Mouse (Mus musculus) heart, postnatal 0 days (tissue): ENCODE measurements at regions not wholly inside any gene's neighbourhood (a gene's known extent, or its start where the extent isn't known, plus 50 kb on each side); places are given as distances from the start of the nearest gene placed in this dataset.

Source experiments
- ATAC-seq: fragments of 200-750 bp; cut with Nextera tagmentation; 2 replicates; pipeline ENCODE4 v1.8.0; 2017; ENCODE audit warnings: low read depth, moderate number of reproducible peaks, moderate library complexity; ENCODE audit not compliant: insufficient read depth
- DNase-seq: peaks from one replicate; pipeline ENCODE4 v3.0.0-alpha.2; 2016; ENCODE audit warnings: low spot score
- H3K27ac ChIP-seq: fragments of 300-500 bp; sonication (generic); 2 replicates; pipeline ENCODE4 v1.5.1; 2014; ENCODE audit warnings: low read depth, mild to moderate bottlenecking
- H3K27me3 ChIP-seq: fragments of 300-500 bp; sonication (generic); 2 replicates; pipeline ENCODE4 v1.6.1; 2014; ENCODE audit warnings: low read length, mixed read lengths; ENCODE audit not compliant: control insufficient read depth, insufficient read depth
- H3K36me3 ChIP-seq: fragments of 300-500 bp; sonication (generic); replicated peaks from 2 replicates; pipeline ENCODE4 v1.6.1; 2014; ENCODE audit warnings: low read length, mixed read lengths; ENCODE audit not compliant: control insufficient read depth, insufficient read depth
- H3K4me1 ChIP-seq: fragments of 300-500 bp; sonication (generic); 2 replicates; pipeline ENCODE4 v1.6.1; 2014; ENCODE audit warnings: antibody characterized with exemption; ENCODE audit not compliant: control insufficient read depth, insufficient read depth
- H3K4me2 ChIP-seq: fragments of 300-500 bp; sonication (generic); 2 replicates; pipeline ENCODE4 v1.6.1; 2014; ENCODE audit warnings: low read depth, mild to moderate bottlenecking, low read length, moderate library complexity
- H3K4me3 ChIP-seq: fragments of 300-500 bp; sonication (generic); 2 replicates; pipeline ENCODE4 v1.5.1; 2014; ENCODE audit warnings: low read depth, low read length
- H3K9ac ChIP-seq: fragments of 300-500 bp; sonication (generic); replicated peaks from 2 replicates; pipeline ENCODE4 v1.6.1; 2014; ENCODE audit warnings: low read depth, low read length, mixed read lengths
- H3K9me3 ChIP-seq: fragments of 300-500 bp; sonication (generic); replicated peaks from 2 replicates; pipeline ENCODE4 v1.6.1; 2016; ENCODE audit warnings: low read length; ENCODE audit not compliant: control insufficient read depth
- CTCF ChIP-seq: IDR thresholded peaks from 2 replicates; pipeline ENCODE4 v1.5.1; 2016; ENCODE audit warnings: antibody characterized with exemption, control low read depth, low read depth
- EP300 ChIP-seq: IDR thresholded peaks from 2 replicates; pipeline ENCODE4 v1.6.1; 2016; ENCODE audit warnings: antibody characterized with exemption, low read depth
- WGBS: fragments of 180-500 bp; shearing (Covaris S2); extraction: QIAGEN DNeasy Blood & Tissue Kit; methylation state at CpG from one replicate; pipeline ENCODE4 v1.1.7; 2014; 5-methylcytosine and 5-hydroxymethylcytosine counted together

GRCm38 (mm10) chr6:94845821-94846220 is 145.9 kb upstream of the Lrig1 start:
- 61% methylated on average over 6 of the region's 6 CpGs for WGBS
- Histone ChIP-seq H3K4me2 (no peak overlapping the region), H3K4me1 (no peaks in the 10 kb centered on the region), H3K9ac (no peak overlapping the region), H3K36me3 (no peaks in the 10 kb centered on the region), H3K9me3 (no peaks in the 10 kb centered on the region), H3K4me3 (no peak overlapping the region), H3K27ac (no peak overlapping the region), H3K27me3 (no peaks in the 10 kb centered on the region)
- peak; percentile 19 for DNase-seq
- no peak for ATAC-seq
- TF ChIP-seq EP300 (no peak), CTCF (no peak)

- no peak for TF ChIP-seq EP300
- TF ChIP-seq CTCF = no peak
- 85% methylated on average over 9 of the region's 9 CpGs for WGBS
- no peak overlapping the region for H3K9ac ChIP-seq
Observed at GRCm38 (mm10) chr6:94842856-94843255, 142.9 kb upstream of the Lrig1 start.

GRCm38 (mm10) chr6:94841881-94842280 is 141.9 kb upstream of the Lrig1 start:
- no peak for DNase-seq
- ATAC-seq = no peak

More at GRCm38 (mm10) chr6:94842856-94843255, 142.9 kb upstream of the Lrig1 start:
- no peak overlapping the region for H3K27ac ChIP-seq
- no peak overlapping the region for H3K4me2 ChIP-seq
- H3K27me3 ChIP-seq = no peaks in the 10 kb centered on the region
- no peaks in the 10 kb centered on the region for H3K36me3 ChIP-seq
- DNase-seq (no peak), ATAC-seq (no peak)
- H3K9me3 ChIP-seq = no peaks in the 10 kb centered on the region
- no peaks in the 10 kb centered on the region for H3K4me1 ChIP-seq
- H3K4me3 ChIP-seq = no peak overlapping the region

DNA sequence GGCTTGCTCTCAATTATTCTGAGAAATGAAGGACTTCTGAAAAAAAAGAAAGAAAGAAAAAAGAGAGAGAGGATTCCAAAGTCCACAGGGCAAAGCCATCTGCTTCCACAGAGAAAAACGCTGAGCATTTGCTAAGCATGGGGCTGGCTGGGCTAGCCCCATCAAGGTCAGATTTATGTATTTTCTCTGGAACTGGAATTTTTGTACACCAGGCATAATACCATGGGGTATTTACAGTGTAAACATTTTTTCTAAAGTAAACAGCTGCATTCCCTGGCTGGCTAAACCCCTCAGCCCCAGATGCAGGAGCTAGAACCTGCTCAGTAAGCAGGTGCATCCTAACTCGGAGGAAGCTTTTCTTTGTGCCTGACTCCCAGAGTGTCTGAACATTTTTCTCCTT is 135.8 kb upstream of the Lrig1 start:
- TF ChIP-seq CTCF = no peak
- TF ChIP-seq EP300 = no peak
- no peak for ATAC-seq

More at GRCm38 (mm10) chr6:94841881-94842280, 141.9 kb upstream of the Lrig1 start:
- Histone ChIP-seq H3K4me2 (no peak overlapping the region), H3K36me3 (no peaks in the 10 kb centered on the region), H3K27me3 (no peaks in the 10 kb centered on the region), H3K27ac (no peak overlapping the region), H3K4me1 (no peaks in the 10 kb centered on the region), H3K9ac (no peak overlapping the region), H3K4me3 (no peak overlapping the region), H3K9me3 (no peaks in the 10 kb centered on the region)
- TF ChIP-seq EP300 (no peak), CTCF (no peak)
- 68% methylated on average over 5 of the region's 5 CpGs for WGBS

DNA sequence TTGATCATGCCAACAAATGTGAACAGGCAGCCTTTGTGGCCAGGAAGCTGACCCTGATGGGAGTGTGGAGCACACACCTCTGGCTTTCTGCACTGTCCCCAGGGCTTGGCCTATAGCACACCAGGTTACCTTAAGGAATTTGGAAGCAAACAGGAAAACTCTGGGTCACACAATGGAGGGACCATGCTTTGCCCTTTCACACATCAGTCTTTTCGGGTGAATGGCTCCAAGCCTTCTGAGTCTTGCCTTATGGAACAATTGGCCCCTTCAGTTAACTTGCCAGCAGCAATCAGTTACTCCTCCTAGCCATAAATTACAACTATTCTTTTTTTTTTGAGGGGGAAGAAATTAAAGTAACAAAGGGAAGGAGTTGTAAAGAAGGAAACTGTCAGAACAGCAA is 134.6 kb upstream of the Lrig1 start:
- Histone ChIP-seq H3K4me2 (no peak overlapping the region), H3K27ac (no peak overlapping the region), H3K27me3 (no peaks in the 10 kb centered on the region), H3K4me1 (no peaks in the 10 kb centered on the region), H3K4me3 (no peak overlapping the region), H3K9me3 (no peaks in the 10 kb centered on the region), H3K9ac (no peak overlapping the region), H3K36me3 (no peaks in the 10 kb centered on the region)
- DNase-seq = no peak
- no peak for ATAC-seq
- TF ChIP-seq EP300 (no peak), CTCF (no peak)
- 68% methylated on average over 1 of the region's 1 CpGs for WGBS

More for the DNA sequence above, 135.8 kb upstream of the Lrig1 start:
- H3K4me3 ChIP-seq = no peak overlapping the region
- no peak overlapping the region for H3K9ac ChIP-seq
- WGBS = 75% methylated on average over 2 of the region's 2 CpGs
- no peak for DNase-seq
- no peaks in the 10 kb centered on the region for H3K27me3 ChIP-seq
- no peaks in the 10 kb centered on the region for H3K9me3 ChIP-seq
- H3K4me1 ChIP-seq = no peaks in the 10 kb centered on the region
- no peak overlapping the region for H3K4me2 ChIP-seq
- no peaks in the 10 kb centered on the region for H3K36me3 ChIP-seq
- no peak overlapping the region for H3K27ac ChIP-seq

DNA sequence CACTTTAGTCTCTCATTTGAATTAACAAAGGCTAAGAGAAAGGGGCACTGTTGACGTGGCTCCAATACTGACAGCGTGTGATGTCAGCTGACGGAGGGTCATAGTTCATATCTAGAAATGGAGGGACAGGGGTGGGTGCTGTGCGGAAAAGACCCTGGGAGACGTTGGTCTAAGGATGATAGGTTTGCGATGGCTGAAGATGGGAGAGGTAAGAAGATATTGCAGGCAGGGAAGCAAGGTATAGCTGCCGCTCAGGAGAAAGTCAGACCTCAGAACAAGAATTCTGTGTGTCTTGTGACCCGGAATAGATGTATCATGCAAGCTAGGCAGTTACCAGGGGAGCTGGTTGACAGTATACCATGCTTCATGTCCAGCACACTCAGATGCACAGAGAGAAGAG is 130.8 kb upstream of the Lrig1 start:
- Histone ChIP-seq H3K9ac (no peak overlapping the region), H3K4me2 (no peak overlapping the region), H3K9me3 (no peaks in the 10 kb centered on the region), H3K27ac (no peak overlapping the region), H3K4me3 (no peak overlapping the region), H3K27me3 (no peaks in the 10 kb centered on the region), H3K4me1 (no peaks in the 10 kb centered on the region), H3K36me3 (no peaks in the 10 kb centered on the region)
- WGBS = 87% methylated on average over 8 of the region's 8 CpGs
- ATAC-seq (no peak), DNase-seq (no peak)
- no peak for TF ChIP-seq CTCF
